Mouse (Mus musculus) ovary, postnatal 14 days (tissue): ENCODE data around the gene Serpinb6b.

Source experiments
- DNase-seq: peaks from one replicate; pipeline ENCODE4 v3.0.0; 2022; ENCODE audit warnings: low spot score

The Serpinb6b gene

GRCm38 (mm10) chr13:32974889-32975460 is 10.0 kb downstream of the Serpinb6b start:
- no peak for DNase-seq

GRCm38 (mm10) chr13:32975710-32976109 is 10.7 kb downstream of the Serpinb6b start:
- DNase-seq = no peak

- no peak for DNase-seq
Observed at GRCm38 (mm10) chr13:32982556-32983042, 17.6 kb downstream of the Serpinb6b start.

- no peak for DNase-seq
Observed at GRCm38 (mm10) chr13:32986256-32986655, 21.2 kb downstream of the Serpinb6b start.

GRCm38 (mm10) chr13:32993152-32993893 is 28.3 kb downstream of the Serpinb6b start:
- no peak for DNase-seq

GRCm38 (mm10) chr13:32993894-32994242 is 28.9 kb downstream of the Serpinb6b start:
- no peak for DNase-seq

- DNase-seq = no peak
Observed at GRCm38 (mm10) chr13:32995051-32995450, 30.0 kb downstream of the Serpinb6b start.

GRCm38 (mm10) chr13:33001341-33001740 is 36.3 kb downstream of the Serpinb6b start:
- no peak for DNase-seq

GRCm38 (mm10) chr13:33002950-33003349 is 37.9 kb downstream of the Serpinb6b start, which contains the start of gene Serpinb9:
Serpinb9 (plus strand) TSS chr13:33003250.
- DNase-seq = no peak

GRCm38 (mm10) chr13:33003523-33004413 is 38.8 kb downstream of the Serpinb6b start:
- DNase-seq = no peak

- peak; percentile 80 for DNase-seq
Observed at GRCm38 (mm10) chr13:33004414-33005105, 39.6 kb downstream of the Serpinb6b start.

- no peak for DNase-seq
Observed at GRCm38 (mm10) chr13:33005501-33006075, 40.6 kb downstream of the Serpinb6b start.

- DNase-seq = no peak
Observed at GRCm38 (mm10) chr13:33006555-33006954, 41.5 kb downstream of the Serpinb6b start.

- no peak for DNase-seq
Observed at GRCm38 (mm10) chr13:33012395-33012794, 47.4 kb downstream of the Serpinb6b start.

GRCm38 (mm10) chr13:33013271-33013670 is 48.3 kb downstream of the Serpinb6b start:
- DNase-seq = no peak

GRCm38 (mm10) chr13:33022371-33022770 is 57.4 kb downstream of the Serpinb6b start:
- DNase-seq = no peak

GRCm38 (mm10) chr13:33026427-33027057 is 61.5 kb downstream of the Serpinb6b start:
- no peak for DNase-seq

GRCm38 (mm10) chr13:33027244-33027643 is 62.2 kb downstream of the Serpinb6b start, which contains the start of gene Serpinb9b:
Serpinb9b (plus strand) TSS chr13:33027416.
- no peak for DNase-seq

GRCm38 (mm10) chr13:33028146-33028545 is 63.1 kb downstream of the Serpinb6b start:
- DNase-seq = no peak

- DNase-seq = no peak
Observed at GRCm38 (mm10) chr13:33028550-33028949, 63.5 kb downstream of the Serpinb6b start.
